Mouse (Mus musculus) erythroblast, embryonic 14.5 days (primary cell): ENCODE measurements around the gene Ppp1r32.

Source experiments
- GATA1 ChIP-seq: IDR thresholded peaks from 2 replicates; pipeline ENCODE4 v1.6.1; 2012; ENCODE audit warnings: low read length, inconsistent platforms, mixed read lengths
- TAL1 ChIP-seq: IDR thresholded peaks from 3 replicates; pipeline ENCODE4 v1.6.1; 2012; ENCODE audit warnings: low read length, inconsistent platforms, mixed read lengths

GRCm38 (mm10) chr19:10425484-10426270 is 57.1 kb downstream of the Ppp1r32 start:
- TF ChIP-seq TAL1 = no peak
- TF ChIP-seq GATA1 = no peak
